Mouse (Mus musculus) olfactory bulb, adult 2 months (tissue): ENCODE results near the gene Mrps2. TPM values are rescaled to one million over a fixed set of nuclear protein-coding genes. Genes with fewer than 3 reads are reported as not detected.

Source experiments
- H3K27ac ChIP-seq: fragments of 200-500 bp; 2 replicates; pipeline ENCODE4 v1.5.1; 2012; ENCODE audit warnings: low read depth, low read length; ENCODE audit not compliant: insufficient read depth
- H3K4me1 ChIP-seq: fragments of 200-500 bp; 2 replicates; pipeline ENCODE4 v1.6.1; 2012; ENCODE audit warnings: low read length; ENCODE audit not compliant: control insufficient read depth, insufficient read depth
- H3K4me3 ChIP-seq: fragments of 200-500 bp; 2 replicates; pipeline ENCODE4 v1.5.1; 2012; ENCODE audit warnings: mild to moderate bottlenecking, low read depth, low read length, moderate library complexity; ENCODE audit not compliant: insufficient read depth
- CTCF ChIP-seq: fragments of 200-500 bp; IDR thresholded peaks from 2 replicates; pipeline ENCODE4 v1.5.1; 2012; ENCODE audit warnings: low read depth, mild to moderate bottlenecking, low read length, moderate library complexity; ENCODE audit not compliant: insufficient read depth
- POLR2A ChIP-seq: fragments of 200-500 bp; IDR thresholded peaks from 2 replicates; pipeline ENCODE4 v1.6.1; 2012; ENCODE audit warnings: mild to moderate bottlenecking, low read depth, low read length, moderate library complexity; ENCODE audit not compliant: insufficient read depth
- WGBS: fragments of 180-500 bp; shearing (Covaris S2); methylation state at CpG from one replicate; pipeline ENCODE4 v1.1.7; 2018; 5-methylcytosine and 5-hydroxymethylcytosine counted together
- polyA plus RNA-seq: library from polyadenylated mRNA; stranded (reverse); fragments of >200 nt; gene quantifications from 2 replicates; pipeline ENCODE4 v1.2.4, GENCODE M21; 2012; ENCODE audit warnings: low replicate concordance; ENCODE audit not compliant: missing spikeins, insufficient read depth, insufficient read length

Mrps2 gene
- polyA plus RNA-seq: not detected in 2 replicates

DNA sequence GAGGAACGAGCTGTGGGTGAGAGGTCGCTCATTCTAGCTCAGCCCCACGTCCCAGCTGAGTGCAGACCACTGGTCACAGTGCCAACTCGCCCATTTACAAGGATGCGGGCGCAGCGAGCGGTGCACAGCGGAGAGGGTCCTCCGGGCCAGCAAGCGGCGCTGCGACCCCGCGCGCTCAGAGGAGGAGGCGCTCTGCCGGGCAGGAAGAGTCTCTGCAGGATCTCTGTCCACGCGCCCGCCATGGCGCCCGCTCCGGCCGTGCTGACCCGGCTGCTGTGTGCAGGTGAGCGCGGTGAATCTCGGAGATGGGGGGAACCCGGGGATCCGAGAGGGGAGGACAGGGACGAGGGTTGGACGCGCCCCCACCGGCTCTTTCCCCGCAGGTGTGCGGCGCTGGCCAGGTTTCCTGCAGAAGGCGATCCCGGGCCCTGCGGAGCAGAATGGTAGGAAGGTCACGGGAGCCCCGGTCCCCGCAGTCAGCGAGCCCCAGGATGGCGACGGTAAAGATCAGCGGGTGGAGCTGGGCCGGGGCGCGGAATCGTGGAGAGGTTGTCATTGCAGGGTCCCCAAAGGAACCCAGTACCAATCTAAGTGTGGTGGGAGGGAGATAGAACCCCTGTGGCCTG lies at the start of gene Mrps2:
Gene Mrps2 (plus strand): TSS at position 207 of the 626 bp plus-strand sequence.
- 0 out of 2 replicates have a peak within 1 kb of the TSS, but pooled peaks have one; percentile 6 for H3K27ac ChIP-seq
- H3K4me1 ChIP-seq: peaks cover 21% of the 10 kb centered on the region
- TF ChIP-seq POLR2A: peak; percentile 77
- TF ChIP-seq CTCF: peak; percentile 92
- peak within 1 kb of the TSS; percentile 93 for H3K4me3 ChIP-seq
- under 1% methylated on average over 52 of the region's 52 CpGs for WGBS

DNA sequence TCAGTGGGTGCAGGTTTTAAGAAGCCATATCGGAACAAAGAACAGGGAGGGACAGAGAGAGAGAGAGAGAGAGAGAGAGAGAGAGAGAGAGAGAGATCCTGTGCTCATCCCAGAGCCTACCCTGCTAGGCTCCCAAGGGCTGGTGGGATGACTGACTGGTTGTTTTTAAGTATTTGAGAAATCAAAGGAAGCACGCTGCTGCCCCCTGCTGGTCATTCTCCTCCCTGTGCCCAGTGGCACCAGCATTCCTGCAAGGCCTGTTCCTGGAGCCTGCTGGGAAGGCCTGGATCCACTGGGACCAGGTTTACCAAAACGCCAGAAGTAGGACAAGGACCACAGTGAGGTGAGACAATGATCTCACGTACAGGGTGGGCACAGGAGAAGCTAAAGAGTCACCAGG lies 48.0 kb upstream of the Mrps2 start:
- WGBS: 22% methylated on average over 4 of the region's 4 CpGs
- peaks cover 7% of the 10 kb centered on the region for H3K4me1 ChIP-seq
- no peak overlapping the region for H3K4me3 ChIP-seq
- H3K27ac ChIP-seq: no peak overlapping the region
- TF ChIP-seq CTCF: peak; percentile 72
- no peak for TF ChIP-seq POLR2A

DNA sequence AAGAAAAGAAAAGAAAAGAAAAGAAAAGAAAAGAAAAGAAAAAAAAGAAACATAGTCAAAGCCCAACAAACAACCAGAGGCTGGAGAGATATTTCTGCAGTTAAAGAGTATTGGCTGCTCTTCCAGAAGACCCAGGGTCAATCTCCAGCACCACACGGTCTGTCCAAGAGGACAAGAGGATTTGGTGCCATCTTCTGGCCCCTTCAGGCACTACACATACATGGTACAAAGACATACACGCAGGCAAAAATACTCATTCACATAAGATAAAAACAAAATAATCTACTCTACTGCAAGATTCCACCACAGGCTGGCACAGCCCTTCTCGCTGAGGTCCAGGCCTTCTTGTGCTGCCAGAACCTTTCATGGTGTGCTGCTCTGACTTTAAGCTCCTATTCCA lies 44.7 kb upstream of the Mrps2 start:
- TF ChIP-seq POLR2A: no peak
- WGBS: 48% methylated on average over 3 of the region's 3 CpGs
- Histone ChIP-seq H3K4me3 (no peak overlapping the region), H3K27ac (no peak overlapping the region), H3K4me1 (no peaks in the 10 kb centered on the region)

DNA sequence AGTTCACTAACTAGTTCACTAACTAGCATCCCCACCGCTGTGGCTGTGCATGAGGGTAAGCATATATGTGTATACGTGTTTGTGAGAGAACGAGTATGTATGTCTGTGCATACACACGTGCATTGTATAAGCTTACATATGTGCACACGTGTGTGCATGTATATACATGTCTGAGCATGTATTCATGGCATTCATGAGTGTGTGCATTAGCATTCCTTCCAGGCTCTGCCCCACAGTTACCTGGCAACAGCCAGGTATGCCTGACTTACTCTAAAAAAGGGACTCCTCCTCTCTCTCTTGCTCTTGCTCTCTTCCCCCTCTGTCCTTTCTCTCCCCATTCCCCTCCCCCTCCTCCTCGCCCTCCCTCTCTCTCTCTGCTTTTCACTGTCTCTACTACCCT lies 40.6 kb upstream of the Mrps2 start:
- no peak overlapping the region for H3K4me3 ChIP-seq
- H3K4me1 ChIP-seq: no peaks in the 10 kb centered on the region
- TF ChIP-seq POLR2A: no peak
- no peak for TF ChIP-seq CTCF
- H3K27ac ChIP-seq: no peak overlapping the region
- WGBS: 82% methylated on average over 6 of the region's 6 CpGs

DNA sequence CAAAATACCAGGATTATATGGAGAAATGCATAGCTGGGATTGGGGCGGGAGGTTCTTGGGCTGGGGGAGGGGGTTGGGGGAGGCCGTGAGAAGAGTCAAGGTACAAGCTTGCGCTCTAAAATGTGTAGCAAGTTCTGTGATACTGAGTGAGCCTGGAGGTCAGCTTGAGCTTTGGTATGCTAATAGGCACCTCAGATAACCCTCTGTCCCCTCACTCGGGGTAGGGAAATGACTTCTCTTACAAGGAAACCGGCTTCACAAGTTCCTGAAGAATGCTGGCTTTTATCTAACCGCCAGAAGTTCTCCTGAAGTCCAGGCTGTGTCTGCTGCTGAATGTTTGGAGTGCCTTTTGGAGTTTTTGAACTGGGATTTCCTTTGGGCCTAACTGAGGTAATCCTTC lies 37.0 kb upstream of the Mrps2 start:
- Histone ChIP-seq H3K4me3 (no peak overlapping the region), H3K4me1 (0 out of 2 replicates have a peak, but pooled peaks cover 3% of the 10 kb centered on the region), H3K27ac (no peak overlapping the region)
- 79% methylated on average over 6 of the region's 6 CpGs for WGBS
- no peak for TF ChIP-seq CTCF
- no peak for TF ChIP-seq POLR2A

DNA sequence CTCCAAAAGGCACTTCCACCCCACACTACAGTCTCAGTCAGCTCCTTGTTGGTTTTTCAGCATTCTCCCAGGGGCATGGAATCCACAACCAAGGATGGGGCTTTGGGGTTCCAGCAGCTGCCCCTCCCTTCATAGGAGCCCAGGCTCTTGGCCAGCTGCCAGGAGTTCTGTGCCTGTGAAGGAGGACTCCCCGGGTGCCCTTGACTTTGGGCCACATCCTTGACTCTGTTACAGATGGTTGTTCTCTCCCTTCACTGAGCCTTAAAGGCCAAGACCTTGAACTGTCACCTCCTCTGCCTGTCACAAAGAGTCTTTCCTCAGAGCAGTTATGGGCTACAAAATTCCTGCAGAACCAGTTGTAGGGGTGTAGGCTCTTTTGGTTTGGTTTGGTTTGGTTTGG lies 35.1 kb upstream of the Mrps2 start:
- H3K27ac ChIP-seq: no peak overlapping the region
- H3K4me3 ChIP-seq: no peak overlapping the region
- WGBS: 32% methylated on average over 1 of the region's 1 CpGs
- 0 out of 2 replicates have a peak, but pooled peaks cover 3% of the 10 kb centered on the region for H3K4me1 ChIP-seq
- TF ChIP-seq CTCF (no peak), POLR2A (no peak)

DNA sequence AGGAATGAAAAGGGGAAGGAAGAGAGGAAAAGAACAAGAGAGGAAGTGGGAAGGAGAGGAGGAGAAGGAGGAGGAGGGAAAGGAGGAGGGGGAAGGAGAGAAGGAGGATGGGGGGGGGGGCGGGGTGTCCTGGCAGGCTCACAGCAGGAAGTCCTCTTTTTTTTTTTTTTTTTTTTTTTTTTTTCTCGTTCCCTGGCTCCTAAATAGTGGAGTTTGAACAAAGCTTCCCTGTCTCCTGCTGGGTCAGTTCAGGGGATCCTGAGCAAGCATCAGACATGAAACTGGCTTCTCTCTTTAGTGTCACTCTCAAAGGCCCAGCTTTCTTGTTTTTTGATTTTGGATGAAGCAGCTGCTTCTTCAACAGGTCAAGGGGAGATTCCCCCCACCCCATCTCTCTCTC lies 34.4 kb upstream of the Mrps2 start:
- Histone ChIP-seq H3K27ac (no peak overlapping the region), H3K4me3 (no peak overlapping the region), H3K4me1 (0 out of 2 replicates have a peak, but pooled peaks cover 3% of the 10 kb centered on the region)
- 17% methylated on average over 2 of the region's 2 CpGs for WGBS
- TF ChIP-seq POLR2A (no peak), CTCF (no peak)

DNA sequence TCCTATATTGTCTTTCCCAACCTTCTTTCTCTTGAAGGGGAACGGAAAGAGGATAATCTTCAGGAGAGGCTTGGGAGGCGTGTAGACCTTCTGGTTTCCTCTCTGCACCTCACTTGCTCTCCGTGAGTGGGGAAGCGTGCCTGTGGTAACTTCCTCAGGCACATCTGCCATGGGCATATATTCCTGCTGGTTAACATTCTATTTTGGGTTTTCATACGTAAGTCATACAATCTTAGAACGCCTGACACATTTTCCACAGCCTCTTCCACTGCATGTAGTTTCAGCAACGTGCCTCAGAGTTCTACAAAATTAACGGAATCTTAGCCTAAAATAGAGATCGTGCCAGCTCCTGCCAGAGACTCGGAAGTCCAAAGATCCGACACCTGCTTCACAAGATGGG lies 32.5 kb upstream of the Mrps2 start:
- Histone ChIP-seq H3K4me1 (0 out of 2 replicates have a peak, but pooled peaks cover 3% of the 10 kb centered on the region), H3K27ac (no peak overlapping the region), H3K4me3 (no peak overlapping the region)
- 68% methylated on average over 11 of the region's 11 CpGs for WGBS
- TF ChIP-seq CTCF: no peak
- TF ChIP-seq POLR2A: no peak

DNA sequence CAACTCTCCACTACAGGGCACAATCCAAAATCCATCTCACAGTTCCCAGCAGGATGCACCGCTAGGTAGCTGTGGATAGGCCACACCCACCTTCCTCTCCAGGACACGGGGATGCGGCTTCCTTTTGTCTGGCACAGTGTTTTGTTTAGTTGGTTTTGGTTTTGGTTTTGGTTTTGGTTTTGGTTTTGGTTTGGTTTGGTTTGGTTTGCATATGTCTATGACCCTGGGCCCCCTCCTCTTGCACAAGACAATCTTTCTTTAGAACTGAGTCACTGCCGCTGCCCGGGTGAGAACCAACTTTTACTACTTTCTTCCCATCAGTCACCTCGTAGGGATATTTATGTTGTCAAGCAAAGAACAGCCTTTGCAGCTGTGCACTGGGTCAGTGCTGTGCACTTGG lies 27.0 kb upstream of the Mrps2 start:
- WGBS: 77% methylated on average over 6 of the region's 6 CpGs
- Histone ChIP-seq H3K27ac (no peak overlapping the region), H3K4me1 (0 out of 2 replicates have a peak, but pooled peaks cover under 1% of the 10 kb centered on the region), H3K4me3 (no peak overlapping the region)
- no peak for TF ChIP-seq CTCF
- TF ChIP-seq POLR2A: no peak

DNA sequence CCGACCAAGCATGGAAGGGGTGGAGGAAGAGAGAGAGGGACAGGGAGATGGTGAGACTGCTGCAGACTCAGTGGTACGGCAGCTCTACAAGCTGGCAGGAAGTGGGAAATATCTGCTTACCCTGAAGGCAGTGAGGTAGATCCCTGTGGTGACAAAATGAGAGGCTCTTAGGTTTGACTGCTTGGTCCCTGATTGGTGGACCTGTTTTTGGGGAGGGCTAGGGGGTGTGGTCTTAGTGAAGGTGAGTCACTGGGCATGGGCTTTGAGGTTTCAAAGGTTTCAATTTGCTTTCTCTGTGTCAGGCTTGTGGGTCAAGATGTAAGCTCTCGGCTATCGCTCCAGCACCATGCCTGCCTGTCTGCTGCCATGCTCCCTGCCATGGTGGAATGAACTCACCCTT lies 22.8 kb upstream of the Mrps2 start:
- H3K4me3 ChIP-seq: no peak overlapping the region
- H3K4me1 ChIP-seq: peaks cover 11% of the 10 kb centered on the region
- no peak overlapping the region for H3K27ac ChIP-seq
- 96% methylated on average over 4 of the region's 4 CpGs for WGBS
- no peak for TF ChIP-seq POLR2A
- no peak for TF ChIP-seq CTCF
